9 mouse cellular contexts compared by ENCODE assay signal in genomic region chr1:153653674-153654073, GRCm38 (mm10). TPM values are rescaled to one million over a fixed set of nuclear protein-coding genes. Genes with fewer than 3 reads are reported as not detected.
DNase-seq lines count a peak whose midpoint lies in the region; ATAC-seq and TF ChIP-seq lines count a peak whose summit lies in the region.
"Had no signal": no experiment of that assay in that cellular context is flagged by ENCODE, and none has a peak within 500 bp of the region (broad histone marks: within the 10 kb centered on the region; RNA-seq: fewer than 3 reads in every experiment).

No protein-coding gene starts in this region.

- H3K27ac ChIP-seq in layer of hippocampus, adult 2 months: peak overlapping the region; percentile 94
- peak overlapping the region; percentile 73; the same call in 1 of the 2 replicates for H3K27ac ChIP-seq in forebrain, embryonic 12.5 days
- H3K27ac ChIP-seq in intestine, embryonic 15.5 days: no peak overlapping the region
- H3K27ac ChIP-seq in olfactory bulb, adult 2 months (ENCODE audit: insufficient read depth, low read depth, low read length): no peak overlapping the region

- H3K9me3 ChIP-seq in forebrain, embryonic 12.5 days: no peaks in the 10 kb centered on the region
- no peaks in the 10 kb centered on the region for H3K9me3 ChIP-seq in intestine, embryonic 15.5 days

- H3K4me2 ChIP-seq in forebrain, embryonic 12.5 days: peak overlapping the region; percentile 76
- peak overlapping the region; percentile 67; the same call in 1 of the 2 replicates for H3K4me2 ChIP-seq in intestine, embryonic 15.5 days (replicated peaks)

- TF ChIP-seq POLR2A in olfactory bulb, adult 2 months (IDR thresholded peaks at IDR 0.05; ENCODE audit: insufficient read depth, low read depth, low read length): no peak

- H3K4me1 ChIP-seq in forebrain, embryonic 12.5 days: peaks cover 41% of the 10 kb centered on the region
- peaks cover 5% of the 10 kb centered on the region for H3K4me1 ChIP-seq in intestine, embryonic 15.5 days (replicated peaks)
- H3K4me1 ChIP-seq in olfactory bulb, adult 2 months (ENCODE audit: control insufficient read depth, insufficient read depth, low read length): peaks cover 10% of the 10 kb centered on the region

- WGBS in forebrain, embryonic 12.5 days: 3% methylated on average over 5 of the region's 5 CpGs
- 16% methylated on average over 5 of the region's 5 CpGs for WGBS in intestine, embryonic 15.5 days
- 15% methylated on average over 5 of the region's 5 CpGs for WGBS in olfactory bulb, adult 2 months

- 0 out of 2 replicates have a peak, but pooled peaks cover 21% of the 10 kb centered on the region for H3K27me3 ChIP-seq in forebrain, embryonic 12.5 days
- peaks cover 19% of the 10 kb centered on the region for H3K27me3 ChIP-seq in intestine, embryonic 15.5 days (replicated peaks)
- H3K27me3 ChIP-seq: Patski had no signal

- TF ChIP-seq CTCF in layer of hippocampus, adult 2 months (conservative IDR thresholded peaks at IDR 0.05): no peak
- no peak for TF ChIP-seq CTCF in olfactory bulb, adult 2 months (IDR thresholded peaks at IDR 0.05; ENCODE audit: insufficient read depth, low read depth, low read length)

- ATAC-seq in forebrain, embryonic 12.5 days (ENCODE audit: low FRiP score): no peak
- ATAC-seq in intestine, embryonic 15.5 days: no peak
- ATAC-seq: Patski had no signal

- peak overlapping the region; percentile 67 for H3K4me3 ChIP-seq in layer of hippocampus, adult 2 months
- H3K4me3 ChIP-seq in forebrain, embryonic 12.5 days (replicated peaks): peak overlapping the region; percentile 46
- no peak overlapping the region for H3K4me3 ChIP-seq in intestine, embryonic 15.5 days (replicated peaks)
- 0 out of 2 replicates have a peak overlapping the region, but pooled peaks have one; percentile 45 for H3K4me3 ChIP-seq in olfactory bulb, adult 2 months (ENCODE audit: insufficient read depth, low read depth, low read length)

- H3K36me3 ChIP-seq in forebrain, embryonic 12.5 days (replicated peaks): no peaks in the 10 kb centered on the region
- no peaks in the 10 kb centered on the region for H3K36me3 ChIP-seq in intestine, embryonic 15.5 days

- H3K9ac ChIP-seq in forebrain, embryonic 12.5 days: peak overlapping the region; percentile 56; the same call in 1 of the 2 replicates
- no peak overlapping the region for H3K9ac ChIP-seq in intestine, embryonic 15.5 days

- DNase-seq in layer of hippocampus, adult 2 months (ENCODE audit: low spot score in 2 of 2): no peak
- no peak for DNase-seq in layer of hippocampus, adult 9-10 months (ENCODE audit: low spot score)
- DNase-seq in gastrocnemius, adult 8-10 months (ENCODE audit: low spot score in 2 of 2): no peak
- DNase-seq in right cerebral cortex, postnatal 36 days (ENCODE audit: low spot score in 2 of 2): no peak

RNA-seq across cellular contexts. Expression of gene Rgs8, which starts 0.8 kb away (rescaled TPM):
- total RNA-seq in layer of hippocampus, adult 2 months (2021): 10 to 100 TPM; 74.0 to 75.2 TPM
- 24.3 and 25.1 TPM in 2 replicates for polyA plus RNA-seq in forebrain, embryonic 12.5 days (2016; fragmentation: Nextera tagmentation; extraction: Ambion mirVana)
- polyA plus RNA-seq in intestine, embryonic 15.5 days (2015; fragmentation: Nextera tagmentation; extraction: Ambion mirVana): 0.23 and 0.37 TPM in 2 replicates
- polyA plus RNA-seq in olfactory bulb, adult 2 months (2012; ENCODE audit: insufficient read depth, insufficient read length, low replicate concordance, missing spikeins): not detected in 2 replicates
- total RNA-seq in gastrocnemius, adult 8-10 months (2022): not detected
- polyA plus RNA-seq: liver, adult 2 months had no signal

Comparison
In these comparisons a context has a peak if more than half of its experiments do, and no peak if none do; other contexts are left out.
1. H3K27ac ChIP-seq: peak in layer of hippocampus, adult 2 months (single experiment) and forebrain, embryonic 12.5 days (single experiment); none in intestine, embryonic 15.5 days (single experiment) and olfactory bulb, adult 2 months (single experiment).
2. RNA of gene Rgs8, which starts 0.8 kb away (polyA plus RNA-seq): 24.3 to 25.1 TPM in forebrain, embryonic 12.5 days; 0.23 to 0.37 TPM in intestine, embryonic 15.5 days and not detected in olfactory bulb, adult 2 months; every median in the first group is over 10 times any median in the second.